Mouse (Mus musculus) erythroblast, embryonic 14.5 days (primary cell): Measurements from ENCODE around the gene Rbfox1. TPM values are rescaled to one million over a fixed set of nuclear protein-coding genes. Genes with fewer than 3 reads are reported as not detected.

ENCODE experiments used
- H3K27me3 ChIP-seq: 2 replicates; pipeline ENCODE4 v1.6.1; 2012; ENCODE audit warnings: inconsistent platforms; ENCODE audit not compliant: control insufficient read depth
- H3K36me3 ChIP-seq: 2 replicates; pipeline ENCODE4 v1.6.1; 2012; ENCODE audit warnings: mild to moderate bottlenecking, inconsistent platforms; ENCODE audit not compliant: control insufficient read depth
- H3K4me1 ChIP-seq: 2 replicates; pipeline ENCODE4 v1.6.1; 2012; ENCODE audit warnings: inconsistent platforms; ENCODE audit not compliant: control insufficient read depth
- H3K4me3 ChIP-seq: replicated peaks from 2 replicates; pipeline ENCODE3; 2012; ENCODE audit warnings: moderate library complexity, mild to moderate bottlenecking, inconsistent platforms
- H3K9me3 ChIP-seq: 2 replicates; pipeline ENCODE4 v1.6.1; 2012; ENCODE audit warnings: low read length, inconsistent platforms, mixed read lengths; ENCODE audit not compliant: control insufficient read depth
- GATA1 ChIP-seq: IDR thresholded peaks from 2 replicates; pipeline ENCODE4 v1.6.1; 2012; ENCODE audit warnings: low read length, inconsistent platforms, mixed read lengths
- TAL1 ChIP-seq: IDR thresholded peaks from 3 replicates; pipeline ENCODE4 v1.6.1; 2012; ENCODE audit warnings: low read length, inconsistent platforms, mixed read lengths
- polyA plus RNA-seq: library from polyadenylated mRNA; stranded (reverse); fragments of >175 nt; gene quantifications from 2 replicates; pipeline ENCODE4 v1.2.3, GENCODE M21; 2012

Gene Rbfox1
- polyA plus RNA-seq, 1 experiment: not detected

GRCm38 (mm10) chr16:6099598-6099997 lies 214.4 kb downstream of the Rbfox1 start:
- peaks cover 76% of the 10 kb centered on the region for H3K4me1 ChIP-seq
- TF ChIP-seq TAL1 (no peak), GATA1 (no peak)

GRCm38 (mm10) chr16:6100421-6100877 lies 215.3 kb downstream of the Rbfox1 start:
- Histone ChIP-seq H3K4me3 (no peak overlapping the region), H3K27me3 (no peaks in the 10 kb centered on the region), H3K36me3 (no peaks in the 10 kb centered on the region), H3K9me3 (no peaks in the 10 kb centered on the region), H3K4me1 (peaks cover 67% of the 10 kb centered on the region)
- TF ChIP-seq TAL1 (no peak), GATA1 (peak; percentile 84)

More at GRCm38 (mm10) chr16:6099598-6099997, 214.4 kb downstream of the Rbfox1 start:
- Histone ChIP-seq H3K4me3 (no peak overlapping the region), H3K27me3 (no peaks in the 10 kb centered on the region), H3K9me3 (no peaks in the 10 kb centered on the region), H3K36me3 (no peaks in the 10 kb centered on the region)

GRCm38 (mm10) chr16:6103713-6104112 lies 218.6 kb downstream of the Rbfox1 start:
- H3K36me3 ChIP-seq: no peaks in the 10 kb centered on the region
- TF ChIP-seq GATA1: no peak
- no peak for TF ChIP-seq TAL1
- H3K27me3 ChIP-seq: peaks cover 3% of the 10 kb centered on the region; the same call in 1 of the 2 replicates
- H3K4me3 ChIP-seq: no peak overlapping the region
- peaks cover 35% of the 10 kb centered on the region for H3K4me1 ChIP-seq
- no peaks in the 10 kb centered on the region for H3K9me3 ChIP-seq

GRCm38 (mm10) chr16:6110121-6110520 lies 225.0 kb downstream of the Rbfox1 start:
- H3K27me3 ChIP-seq: peaks cover 3% of the 10 kb centered on the region
- no peaks in the 10 kb centered on the region for H3K36me3 ChIP-seq
- H3K4me1 ChIP-seq: peaks cover 15% of the 10 kb centered on the region

GRCm38 (mm10) chr16:6113836-6114475 lies 228.8 kb downstream of the Rbfox1 start:
- H3K4me3 ChIP-seq: no peak overlapping the region
- H3K4me1 ChIP-seq: peaks cover 19% of the 10 kb centered on the region
- TF ChIP-seq TAL1 (no peak), GATA1 (no peak)
- no peaks in the 10 kb centered on the region for H3K9me3 ChIP-seq
- H3K27me3 ChIP-seq: no peaks in the 10 kb centered on the region; the same call in 1 of the 2 replicates
- no peaks in the 10 kb centered on the region for H3K36me3 ChIP-seq

More at GRCm38 (mm10) chr16:6110121-6110520, 225.0 kb downstream of the Rbfox1 start:
- no peaks in the 10 kb centered on the region for H3K9me3 ChIP-seq
- no peak for TF ChIP-seq GATA1
- TF ChIP-seq TAL1: no peak
- H3K4me3 ChIP-seq: no peak overlapping the region

- Histone ChIP-seq H3K27me3 (no peaks in the 10 kb centered on the region), H3K4me1 (peaks cover 19% of the 10 kb centered on the region), H3K36me3 (no peaks in the 10 kb centered on the region), H3K4me3 (no peak overlapping the region), H3K9me3 (peaks cover 6% of the 10 kb centered on the region)
- no peak for TF ChIP-seq TAL1
- TF ChIP-seq GATA1: no peak
Measured at GRCm38 (mm10) chr16:6119472-6119871, 234.3 kb downstream of the Rbfox1 start.

GRCm38 (mm10) chr16:6121232-6121631 lies 236.1 kb downstream of the Rbfox1 start:
- no peaks in the 10 kb centered on the region for H3K27me3 ChIP-seq
- H3K36me3 ChIP-seq: no peaks in the 10 kb centered on the region
- peaks cover 6% of the 10 kb centered on the region for H3K9me3 ChIP-seq
- peaks cover 19% of the 10 kb centered on the region for H3K4me1 ChIP-seq
- no peak overlapping the region for H3K4me3 ChIP-seq
- no peak for TF ChIP-seq TAL1
- TF ChIP-seq GATA1: no peak

- TF ChIP-seq GATA1: no peak
- TF ChIP-seq TAL1: no peak
- no peaks in the 10 kb centered on the region for H3K36me3 ChIP-seq
- no peaks in the 10 kb centered on the region for H3K27me3 ChIP-seq
- no peak overlapping the region for H3K4me3 ChIP-seq
- peaks cover 6% of the 10 kb centered on the region for H3K9me3 ChIP-seq
- H3K4me1 ChIP-seq: peaks cover 19% of the 10 kb centered on the region
Measured at GRCm38 (mm10) chr16:6122859-6123258, 237.7 kb downstream of the Rbfox1 start.

GRCm38 (mm10) chr16:6128314-6128713 lies 243.2 kb downstream of the Rbfox1 start:
- no peak for TF ChIP-seq TAL1
- no peak for TF ChIP-seq GATA1
- Histone ChIP-seq H3K4me3 (no peak overlapping the region), H3K4me1 (no peaks in the 10 kb centered on the region), H3K27me3 (no peaks in the 10 kb centered on the region), H3K36me3 (no peaks in the 10 kb centered on the region), H3K9me3 (no peaks in the 10 kb centered on the region; the same call in 1 of the 2 replicates)
